Mouse (Mus musculus): Measurements from ENCODE around the gene Nlrp6.
"Not testable (repeated sequence)": the region's sequence is repeated elsewhere in the genome, so short reads cannot be mapped to it uniquely, and the experiment has no call there.

Gene Nlrp6

GRCm38 (mm10) chr7:140920418-140921029 is at the start of gene Nlrp6:
Gene Nlrp6, plus strand, starts transcription at chr7:140920902.
- DNase-seq = no peak

- DNase-seq = no peak
Observed at GRCm38 (mm10) chr7:140874224-140874623, 46.5 kb upstream of the Nlrp6 start.

GRCm38 (mm10) chr7:140877364-140877763 is 43.3 kb upstream of the Nlrp6 start:
- no peak for DNase-seq

- no peak for DNase-seq
Observed at GRCm38 (mm10) chr7:140879355-140879754, 41.3 kb upstream of the Nlrp6 start.

- no peak for DNase-seq
Observed at GRCm38 (mm10) chr7:140880419-140880818, 40.3 kb upstream of the Nlrp6 start.

GRCm38 (mm10) chr7:140880865-140881515 is 39.7 kb upstream of the Nlrp6 start:
- no peak for DNase-seq

- peak; percentile 87 for DNase-seq
Observed at GRCm38 (mm10) chr7:140881696-140882468, 38.8 kb upstream of the Nlrp6 start, which contains the start of the genes Psmd13 and Sirt3. Gene Psmd13, plus strand, starts transcription at chr7:140881968. Gene Sirt3, minus strand, starts transcription at chr7:140882309.

GRCm38 (mm10) chr7:140882469-140882803 is 38.3 kb upstream of the Nlrp6 start:
- DNase-seq = no peak

- DNase-seq = not testable (repeated sequence)
Observed at GRCm38 (mm10) chr7:140890636-140891035, 30.1 kb upstream of the Nlrp6 start.

GRCm38 (mm10) chr7:140894031-140894430 is 26.7 kb upstream of the Nlrp6 start:
- no peak for DNase-seq

- no peak for DNase-seq
Observed at GRCm38 (mm10) chr7:140894611-140895010, 26.1 kb upstream of the Nlrp6 start.

- DNase-seq = no peak
Observed at GRCm38 (mm10) chr7:140897863-140898262, 22.8 kb upstream of the Nlrp6 start.

GRCm38 (mm10) chr7:140899121-140899520 is 21.6 kb upstream of the Nlrp6 start:
- no peak for DNase-seq

GRCm38 (mm10) chr7:140900220-140900619 is 20.5 kb upstream of the Nlrp6 start, which contains the start of gene Cox8b:
Gene Cox8b, minus strand, starts transcription at chr7:140900446.
- no peak for DNase-seq

GRCm38 (mm10) chr7:140902036-140902875 is 18.4 kb upstream of the Nlrp6 start:
- no peak for DNase-seq

GRCm38 (mm10) chr7:140903212-140903611 is 17.5 kb upstream of the Nlrp6 start:
- DNase-seq = peak; percentile 63

GRCm38 (mm10) chr7:140905642-140906081 is 15.0 kb upstream of the Nlrp6 start:
- no peak for DNase-seq

- no peak for DNase-seq
Observed at GRCm38 (mm10) chr7:140907131-140907530, 13.6 kb upstream of the Nlrp6 start.

- no peak for DNase-seq
Observed at GRCm38 (mm10) chr7:140907697-140908096, 13.0 kb upstream of the Nlrp6 start.

- DNase-seq = no peak
Observed at GRCm38 (mm10) chr7:140908181-140908580, 12.5 kb upstream of the Nlrp6 start.

- peak; percentile 52 for DNase-seq
Observed at GRCm38 (mm10) chr7:140908634-140909107, 12.0 kb upstream of the Nlrp6 start.

- DNase-seq = no peak
Observed at GRCm38 (mm10) chr7:140912293-140912692, 8.4 kb upstream of the Nlrp6 start.

All from cerebellum, adult 11 months (tissue).